Mouse (Mus musculus) heart, embryonic 10.5 days (tissue): ENCODE data around the gene Cit. TPM values are rescaled to one million over a fixed set of nuclear protein-coding genes. Genes with fewer than 3 reads are reported as not detected.

Experiments used
- DNase-seq: peaks from one replicate; pipeline ENCODE4 v3.0.0-alpha.2; 2017; ENCODE audit warnings: low spot score
- H3K27ac ChIP-seq: fragments of 300-500 bp; sonication (generic); 2 replicates; pipeline ENCODE4 v1.5.1; 2016; ENCODE audit warnings: mild to moderate bottlenecking
- H3K27me3 ChIP-seq: fragments of 300-500 bp; sonication (generic); 2 replicates; pipeline ENCODE4 v1.6.1; 2016; ENCODE audit warnings: mild to moderate bottlenecking; ENCODE audit not compliant: poor library complexity, insufficient read depth, severe bottlenecking
- H3K36me3 ChIP-seq: fragments of 300-500 bp; sonication (generic); 2 replicates; pipeline ENCODE4 v1.6.1; 2016; ENCODE audit warnings: mild to moderate bottlenecking, moderate library complexity
- H3K4me1 ChIP-seq: fragments of 300-500 bp; sonication (generic); 2 replicates; pipeline ENCODE4 v1.6.1; 2016; ENCODE audit warnings: mild to moderate bottlenecking
- H3K4me3 ChIP-seq: fragments of 300-500 bp; sonication (generic); 2 replicates; pipeline ENCODE4 v1.5.1; 2016; ENCODE audit warnings: mild to moderate bottlenecking, moderate library complexity
- H3K9me3 ChIP-seq: fragments of 300-500 bp; sonication (generic); 2 replicates; pipeline ENCODE4 v1.6.1; 2016; ENCODE audit warnings: mild to moderate bottlenecking, moderate library complexity
- WGBS: fragments of 180-500 bp; shearing (Covaris S2); methylation state at CpG from one replicate; pipeline ENCODE4 v1.1.7; 2016; 5-methylcytosine and 5-hydroxymethylcytosine counted together
- polyA plus RNA-seq: library from polyadenylated mRNA; unstranded; fragments of >200 nt; fragmentation: Nextera tagmentation; extraction: Ambion mirVana; gene quantifications from 2 replicates; pipeline ENCODE4 v1.2.1, GENCODE M21; 2016

Gene Cit
- polyA plus RNA-seq, 1 experiment from 2014 or later: 38.5 TPM

DNA sequence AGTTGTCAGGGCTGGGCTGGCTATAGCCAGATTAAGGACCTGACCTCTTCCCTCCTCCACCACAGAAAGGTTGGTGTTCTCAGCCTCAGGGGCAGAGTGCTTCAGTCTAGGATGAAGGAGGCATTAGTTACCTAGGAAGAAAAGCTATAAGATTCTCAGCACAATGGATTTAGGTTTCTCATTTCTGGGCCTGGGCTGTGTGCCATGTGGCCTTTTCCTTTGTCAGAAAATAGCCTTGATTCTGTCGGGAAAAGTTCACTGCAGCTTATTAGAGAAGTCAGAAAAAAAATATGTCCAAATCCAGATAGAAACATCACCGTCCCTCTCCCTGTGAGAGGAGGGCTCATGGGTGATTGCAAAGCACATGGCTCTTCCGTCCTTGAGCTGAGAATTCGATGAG lies 204.7 kb downstream of the Cit start:
- Histone ChIP-seq H3K4me3 (no peak overlapping the region), H3K27ac (no peak overlapping the region), H3K9me3 (no peaks in the 10 kb centered on the region), H3K4me1 (no peaks in the 10 kb centered on the region), H3K27me3 (no peaks in the 10 kb centered on the region), H3K36me3 (no peaks in the 10 kb centered on the region)
- 78% methylated on average over 4 of the region's 4 CpGs for WGBS
- DNase-seq: no peak

DNA sequence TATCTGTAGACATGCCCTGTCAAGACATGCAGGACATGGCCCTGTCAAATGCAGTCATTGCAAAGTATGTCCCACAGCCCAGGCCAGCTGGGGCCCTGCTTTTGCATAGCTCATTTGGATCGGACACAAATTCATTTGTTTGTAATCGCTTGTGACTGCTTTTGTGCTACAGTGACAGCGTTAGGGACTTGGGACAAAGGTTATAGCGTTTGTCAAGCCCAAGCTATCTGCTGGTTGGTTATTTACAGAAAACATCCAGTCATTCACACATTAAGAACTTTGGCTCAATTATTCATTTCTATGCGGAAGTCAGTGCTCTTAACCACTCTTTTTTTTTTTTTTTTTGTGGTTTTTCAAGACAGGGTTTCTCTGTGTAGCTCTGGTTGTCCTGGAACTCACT lies 207.1 kb downstream of the Cit start:
- H3K27me3 ChIP-seq: 0 out of 2 replicates have a peak, but pooled peaks cover 5% of the 10 kb centered on the region
- WGBS: 76% methylated on average over 5 of the region's 5 CpGs
- H3K4me3 ChIP-seq: no peak overlapping the region
- H3K27ac ChIP-seq: no peak overlapping the region
- DNase-seq: no peak
- no peaks in the 10 kb centered on the region for H3K4me1 ChIP-seq
- no peaks in the 10 kb centered on the region for H3K9me3 ChIP-seq
- no peaks in the 10 kb centered on the region for H3K36me3 ChIP-seq

DNA sequence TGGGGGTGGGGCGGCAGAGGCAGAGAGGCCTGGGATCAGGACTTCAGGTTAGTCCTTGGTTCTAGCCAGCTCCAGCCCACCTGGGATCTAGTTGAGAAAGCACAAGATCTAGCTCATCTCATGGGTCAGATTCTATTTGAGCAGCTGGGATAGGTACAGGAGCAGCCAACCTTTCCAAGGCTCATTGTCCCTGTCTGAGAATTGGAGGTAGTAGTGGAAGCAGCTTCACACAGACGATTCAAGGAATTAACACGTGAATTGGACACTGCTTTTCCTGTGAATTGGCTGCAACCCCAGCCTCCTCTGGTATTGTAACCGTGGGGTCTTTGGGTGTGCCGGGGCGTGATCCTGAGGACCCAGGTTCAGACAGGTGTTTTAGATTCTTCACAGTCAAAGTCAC lies 207.7 kb downstream of the Cit start:
- Histone ChIP-seq H3K4me1 (no peaks in the 10 kb centered on the region), H3K36me3 (no peaks in the 10 kb centered on the region), H3K27me3 (0 out of 2 replicates have a peak, but pooled peaks cover 5% of the 10 kb centered on the region), H3K9me3 (no peaks in the 10 kb centered on the region), H3K27ac (no peak overlapping the region), H3K4me3 (no peak overlapping the region)
- 50% methylated on average over 6 of the region's 6 CpGs for WGBS
- DNase-seq: no peak

Other genes starting within 250 kb of the Cit start
- 16.5 and 18.8 TPM in 2 replicates for gene Rab35, start 213.4 kb upstream of the Cit start, polyA plus RNA-seq
- gene Bicdl1, start 113.7 kb upstream of the Cit start, polyA plus RNA-seq: 8.2 and 11.1 TPM in 2 replicates
- 69.3 and 74.1 TPM in 2 replicates for gene Prkab1, start 179.2 kb downstream of the Cit start, polyA plus RNA-seq
- not detected in 2 replicates for gene Tmem233, start 238.0 kb downstream of the Cit start, polyA plus RNA-seq